Mouse (Mus musculus) heart, embryonic 16.5 days (tissue): ENCODE measurements around the gene Kcnd1. TPM values are rescaled to one million over a fixed set of nuclear protein-coding genes. Genes with fewer than 3 reads are reported as not detected.

Source experiments
- ATAC-seq: fragments of 200-750 bp; cut with Nextera tagmentation; replicated peaks from 2 replicates; pipeline ENCODE4 v1.8.0; 2017; ENCODE audit warnings: moderate number of reproducible peaks; ENCODE audit not compliant: insufficient read depth, low FRiP score; ENCODE audit errors: extremely low read depth
- H3K27ac ChIP-seq: fragments of 300-500 bp; sonication (generic); 2 replicates; pipeline ENCODE4 v1.5.1; 2014; ENCODE audit warnings: mild to moderate bottlenecking, low read length, control low read depth, moderate library complexity
- H3K27me3 ChIP-seq: fragments of 300-500 bp; sonication (generic); 2 replicates; pipeline ENCODE4 v1.6.1; 2014; ENCODE audit warnings: low read length, mixed read lengths; ENCODE audit not compliant: control insufficient read depth, insufficient read depth
- H3K36me3 ChIP-seq: fragments of 300-500 bp; sonication (generic); 2 replicates; pipeline ENCODE4 v1.6.1; 2014; ENCODE audit not compliant: control insufficient read depth, insufficient read depth
- H3K4me1 ChIP-seq: fragments of 300-500 bp; sonication (generic); 2 replicates; pipeline ENCODE4 v1.6.1; 2014; ENCODE audit warnings: low read length, mixed read lengths; ENCODE audit not compliant: control insufficient read depth, insufficient read depth
- H3K4me2 ChIP-seq: fragments of 300-500 bp; sonication (generic); 2 replicates; pipeline ENCODE4 v1.6.1; 2014; ENCODE audit warnings: low read depth, mild to moderate bottlenecking, control low read depth, low read length
- H3K4me3 ChIP-seq: fragments of 300-500 bp; sonication (generic); 2 replicates; pipeline ENCODE4 v1.5.1; 2014; ENCODE audit warnings: mild to moderate bottlenecking, control low read depth, low read length
- H3K9ac ChIP-seq: fragments of 300-500 bp; sonication (generic); 2 replicates; pipeline ENCODE4 v1.6.1; 2014; ENCODE audit warnings: low read length, control low read depth
- H3K9me3 ChIP-seq: fragments of 300-500 bp; sonication (generic); replicated peaks from 2 replicates; pipeline ENCODE4 v1.6.1; 2016; ENCODE audit warnings: low read length; ENCODE audit not compliant: control insufficient read depth
- WGBS: fragments of 180-500 bp; shearing (Covaris S2); extraction: QIAGEN DNeasy Blood & Tissue Kit; methylation state at CpG from one replicate; pipeline ENCODE4 v1.1.7; 2014; 5-methylcytosine and 5-hydroxymethylcytosine counted together
- microRNA counts: library from miRNA; unstranded; fragments of <30 nt; microRNA quantifications from one replicate; lab custom pipeline; 2016
- microRNA-seq: library from miRNA; unstranded; fragments of <30 nt; microRNA quantifications from one replicate; pipeline ENCODE4, GENCODE M21; 2017
- polyA plus RNA-seq: library from polyadenylated mRNA; unstranded; fragments of >200 nt; fragmentation: Nextera tagmentation; extraction: Ambion mirVana; gene quantifications from 2 replicates; pipeline ENCODE4 v1.2.1, GENCODE M21; 2015

Gene Kcnd1
- polyA plus RNA-seq, 1 experiment from 2014 or later: 0.54 TPM

DNA sequence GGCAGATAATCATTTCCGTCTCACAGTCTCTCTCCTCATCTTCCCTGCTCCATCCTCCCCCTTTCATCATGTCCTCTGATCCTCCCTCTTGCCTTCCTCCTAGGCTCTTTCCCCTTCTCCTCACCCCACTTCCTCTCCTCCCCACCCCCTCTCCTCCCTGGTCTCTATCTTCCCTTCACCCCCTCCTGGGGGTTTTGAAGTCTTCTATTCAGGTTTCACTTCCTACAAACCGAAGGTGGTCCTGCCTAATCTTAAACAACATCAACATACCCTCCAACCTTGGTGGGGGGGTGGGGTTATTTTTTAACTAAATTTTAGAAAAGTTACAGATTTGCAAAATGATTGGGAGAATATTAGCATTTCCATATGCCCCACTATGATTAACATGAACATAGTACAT is 46.4 kb downstream of the Kcnd1 start:
- H3K4me2 ChIP-seq: no peak overlapping the region

DNA sequence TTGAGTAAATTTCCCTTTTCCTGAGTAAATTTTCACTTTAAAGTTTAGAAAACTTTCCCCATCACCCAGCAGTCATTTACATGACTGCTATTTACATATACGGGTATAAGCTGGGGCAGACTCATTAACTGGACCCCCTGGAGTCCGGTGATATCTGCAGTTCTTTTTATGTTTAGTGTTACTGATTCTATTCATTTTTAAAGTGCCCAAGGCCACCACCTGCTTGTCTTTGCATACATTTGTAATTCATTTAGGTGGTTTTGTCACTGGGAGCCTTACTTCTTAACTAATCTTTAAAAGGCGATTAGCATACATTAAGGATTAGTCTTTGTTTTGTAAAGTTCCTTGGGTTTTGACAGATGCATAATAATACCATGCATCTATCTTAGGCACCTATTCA is 47.7 kb downstream of the Kcnd1 start:
- Histone ChIP-seq H3K9ac (no peak overlapping the region), H3K9me3 (no peaks in the 10 kb centered on the region), H3K36me3 (peaks cover 11% of the 10 kb centered on the region), H3K27me3 (no peaks in the 10 kb centered on the region), H3K4me1 (no peaks in the 10 kb centered on the region), H3K4me2 (no peak overlapping the region), H3K4me3 (no peak overlapping the region), H3K27ac (no peak overlapping the region)
- no peak for ATAC-seq
- WGBS: 55% methylated on average over 3 of the region's 3 CpGs

More for the DNA sequence above, 46.4 kb downstream of the Kcnd1 start:
- Histone ChIP-seq H3K4me3 (no peak overlapping the region), H3K27ac (no peak overlapping the region), H3K4me1 (no peaks in the 10 kb centered on the region), H3K9ac (no peak overlapping the region), H3K9me3 (no peaks in the 10 kb centered on the region), H3K27me3 (no peaks in the 10 kb centered on the region), H3K36me3 (peaks cover 8% of the 10 kb centered on the region)
- no peak for ATAC-seq
- WGBS: 62% methylated on average over 2 of the region's 2 CpGs

DNA sequence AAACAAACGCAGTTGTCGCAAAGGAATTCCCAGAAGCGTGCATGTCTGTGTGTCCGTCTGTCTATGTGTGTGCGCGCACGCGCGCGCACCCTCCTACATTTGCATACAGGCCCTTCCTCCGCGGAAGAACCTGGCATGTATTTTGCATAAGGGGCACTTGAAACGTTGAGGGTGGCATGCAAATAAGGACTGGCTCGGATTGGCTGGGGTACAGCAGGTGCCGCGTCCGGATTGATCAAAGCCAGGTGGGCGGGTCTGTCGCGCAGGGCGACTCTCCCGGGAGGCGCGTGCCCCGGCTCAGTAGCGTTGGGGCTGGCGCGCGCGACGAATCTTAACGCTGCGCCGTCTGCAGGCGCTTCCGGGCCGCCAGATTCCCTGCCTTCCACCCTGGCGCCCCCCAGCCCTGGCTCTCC is 55.9 kb downstream of the Kcnd1 start, which contains the start of gene Pim2:
Gene Pim2, plus strand, starts transcription at position 256 of the 413 bp plus-strand sequence.
- peak; percentile 90 for ATAC-seq
- Histone ChIP-seq H3K4me1 (peaks cover 8% of the 10 kb centered on the region), H3K27ac (no peak within 1 kb of the TSS), H3K4me3 (peak within 1 kb of the TSS; percentile 57), H3K9ac (peak within 1 kb of the TSS; percentile 68), H3K4me2 (peak within 1 kb of the TSS; percentile 78), H3K9me3 (no peaks in the 10 kb centered on the region), H3K27me3 (no peaks in the 10 kb centered on the region), H3K36me3 (peaks cover 5% of the 10 kb centered on the region; the same call in 1 of the 2 replicates)
- 8% methylated on average over 37 of the region's 38 CpGs for WGBS

DNA sequence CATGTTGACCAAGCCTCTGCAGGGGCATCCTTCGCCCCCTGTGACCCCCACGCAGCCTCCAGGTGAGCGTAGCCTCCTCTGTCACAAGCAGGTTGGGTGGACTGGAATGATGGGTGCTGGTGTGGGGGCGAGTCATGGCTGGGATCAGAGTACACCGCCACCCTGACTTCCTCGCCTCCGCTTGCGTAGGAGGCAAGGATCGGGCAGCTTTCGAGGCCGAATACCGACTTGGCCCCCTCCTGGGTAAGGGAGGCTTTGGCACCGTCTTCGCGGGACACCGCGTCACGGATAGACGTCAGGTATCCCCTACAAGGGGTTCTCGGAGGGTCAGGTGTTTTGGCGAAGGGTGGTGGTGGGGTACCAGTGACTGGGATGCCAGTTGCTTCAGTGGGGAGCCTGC is 56.4 kb downstream of the Kcnd1 start:
- H3K4me1 ChIP-seq: peaks cover 8% of the 10 kb centered on the region
- H3K27me3 ChIP-seq: no peaks in the 10 kb centered on the region
- ATAC-seq: peak; percentile 29; the same call in 1 of the 2 replicates
- H3K4me3 ChIP-seq: peak overlapping the region; percentile 57
- H3K9me3 ChIP-seq: no peaks in the 10 kb centered on the region
- WGBS: 11% methylated on average over 21 of the region's 21 CpGs
- peak overlapping the region; percentile 78 for H3K4me2 ChIP-seq
- H3K9ac ChIP-seq: peak overlapping the region; percentile 68
- H3K36me3 ChIP-seq: peaks cover 3% of the 10 kb centered on the region; the same call in 1 of the 2 replicates
- H3K27ac ChIP-seq: no peak overlapping the region

DNA sequence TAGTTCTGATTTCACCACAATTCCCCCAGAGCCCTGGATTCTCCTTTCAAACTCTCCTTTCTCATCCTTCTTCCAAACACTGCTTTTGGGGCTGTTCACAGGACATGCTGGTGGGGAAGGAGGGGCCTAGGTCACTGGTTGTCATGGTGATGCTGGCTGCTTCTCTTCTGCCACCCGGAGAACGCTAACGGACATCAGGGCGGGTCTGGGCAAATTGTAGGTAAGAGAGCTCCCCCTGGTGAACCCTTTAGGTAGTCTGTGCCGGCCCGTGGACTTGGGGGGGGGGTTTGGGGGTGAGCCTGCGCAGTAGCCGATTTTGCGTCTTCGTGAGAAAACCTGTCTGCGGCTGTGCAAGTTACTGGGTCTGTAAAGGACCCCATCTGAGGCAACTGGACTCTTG is 57.7 kb downstream of the Kcnd1 start:
- WGBS: 10% methylated on average over 11 of the region's 11 CpGs

DNA sequence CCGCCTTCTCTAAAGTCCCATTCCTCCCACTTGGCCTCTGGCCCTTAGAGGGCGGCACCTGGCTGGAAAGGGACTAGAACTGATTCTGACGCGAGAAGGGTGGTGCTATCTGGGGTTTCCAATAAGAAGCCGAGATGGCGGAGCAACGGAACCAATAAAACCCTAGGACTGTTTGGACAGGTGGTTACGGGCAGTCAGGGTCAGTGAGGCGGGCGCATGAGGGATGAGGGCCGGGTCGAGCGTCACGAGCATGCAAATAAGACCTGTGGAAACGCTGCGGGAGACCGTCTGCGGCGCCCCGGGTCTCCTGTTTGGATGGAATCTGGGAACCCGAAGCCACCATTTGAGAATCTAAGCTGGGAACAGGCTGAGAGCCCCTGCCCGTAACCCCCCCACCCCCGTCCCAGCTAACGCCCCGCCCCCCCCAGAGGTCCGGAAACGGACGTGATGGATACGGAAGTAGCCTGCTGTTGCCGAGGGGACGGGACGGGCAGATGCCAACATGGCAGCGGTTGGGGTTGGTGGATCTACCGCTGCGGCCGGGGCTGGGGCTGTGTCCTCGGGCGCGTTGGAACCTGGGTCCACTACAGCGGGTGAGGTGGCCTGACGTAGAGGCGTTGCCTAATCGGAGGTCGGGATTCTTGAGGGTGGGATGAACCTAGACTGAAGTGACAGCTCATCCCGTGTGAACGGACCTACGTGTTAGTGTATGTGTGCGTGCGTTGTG is 61.9 kb downstream of the Kcnd1 start, which contains the start of gene Slc35a2:
Gene Slc35a2, plus strand, starts transcription at position 188 of the 727 bp plus-strand sequence.
- peak within 1 kb of the TSS; percentile 72 for H3K4me3 ChIP-seq
- H3K4me1 ChIP-seq: peaks cover 6% of the 10 kb centered on the region
- peak; percentile 95 for ATAC-seq
- peak within 1 kb of the TSS; percentile 70 for H3K4me2 ChIP-seq
- H3K36me3 ChIP-seq: no peaks in the 10 kb centered on the region
- 11% methylated on average over 49 of the region's 49 CpGs for WGBS
- peak within 1 kb of the TSS; percentile 89 for H3K27ac ChIP-seq
- no peaks in the 10 kb centered on the region for H3K9me3 ChIP-seq
- H3K27me3 ChIP-seq: no peaks in the 10 kb centered on the region
- H3K9ac ChIP-seq: peak within 1 kb of the TSS; percentile 58

More for the DNA sequence above, 57.7 kb downstream of the Kcnd1 start:
- H3K9ac ChIP-seq: no peak overlapping the region
- no peak overlapping the region for H3K27ac ChIP-seq
- H3K4me3 ChIP-seq: no peak overlapping the region; the same call in 1 of the 2 replicates
- ATAC-seq: no peak
- H3K27me3 ChIP-seq: no peaks in the 10 kb centered on the region
- H3K9me3 ChIP-seq: no peaks in the 10 kb centered on the region
- peaks cover 10% of the 10 kb centered on the region for H3K4me1 ChIP-seq
- H3K36me3 ChIP-seq: no peaks in the 10 kb centered on the region
- H3K4me2 ChIP-seq: peak overlapping the region; percentile 51

MicroRNAs encoded within 50 kb of the gene (microRNA counts, 519-probe panel; counts per million panel counts)
- microRNA mmu-miR-1198 (lab: Ali Mortazavi, UCI): 1,839 counts per million, percentile 16 among the panel's probes with 10 or more counts

Small RNA genes within 50 kb of the gene (microRNA-seq; reads per million reads assigned to microRNA genes)
- gene Mir1198: 18.9 reads per million, percentile 33 among the genes with 10 or more reads in this experiment

Other genes with a start within 250 kb of the Kcnd1 start
- 0.06 and 0.12 TPM in 2 replicates for gene Foxp3, start 248.6 kb upstream of the Kcnd1 start, polyA plus RNA-seq
- 1.2 and 1.8 TPM in 2 replicates for gene Ppp1r3f, start 248.0 kb upstream of the Kcnd1 start, polyA plus RNA-seq
- gene Ccdc22, start 216.8 kb upstream of the Kcnd1 start, polyA plus RNA-seq: 20.8 and 23.0 TPM in 2 replicates
- gene Cacna1f, start 215.2 kb upstream of the Kcnd1 start, polyA plus RNA-seq: not detected in 2 replicates
- 0.95 and 1.4 TPM in 2 replicates for gene Syp, start 183.8 kb upstream of the Kcnd1 start, polyA plus RNA-seq
- gene Prickle3, start 165.0 kb upstream of the Kcnd1 start, polyA plus RNA-seq: 10.0 and 10.5 TPM in 2 replicates
- gene Plp2, start 150.9 kb upstream of the Kcnd1 start, polyA plus RNA-seq: 142 and 150 TPM in 2 replicates
- 0.60 and 1.1 TPM in 2 replicates for gene Magix, start 141.0 kb upstream of the Kcnd1 start, polyA plus RNA-seq
- 33.2 and 33.5 TPM in 2 replicates for gene Gpkow, start 125.2 kb upstream of the Kcnd1 start, polyA plus RNA-seq
- gene Wdr45, start 108.0 kb upstream of the Kcnd1 start, polyA plus RNA-seq: 31.5 and 35.3 TPM in 2 replicates
- not detected in 2 replicates for gene Gm45208, start 100.0 kb upstream of the Kcnd1 start, polyA plus RNA-seq
- 32.4 and 34.0 TPM in 2 replicates for gene Praf2, start 93.8 kb upstream of the Kcnd1 start, polyA plus RNA-seq
- gene Ccdc120, start 71.4 kb upstream of the Kcnd1 start, polyA plus RNA-seq: 4.1 and 8.5 TPM in 2 replicates
- gene Tfe3, start 59.7 kb upstream of the Kcnd1 start, polyA plus RNA-seq: 19.1 TPM in 2 replicates
- gene Gripap1, start 32.5 kb upstream of the Kcnd1 start, polyA plus RNA-seq: 29.8 and 30.7 TPM in 2 replicates
- 27.1 and 27.4 TPM in 2 replicates for gene Otud5, start 19.1 kb downstream of the Kcnd1 start, polyA plus RNA-seq
- 6.1 and 6.4 TPM in 2 replicates for gene Pim2, start 56.0 kb downstream of the Kcnd1 start, polyA plus RNA-seq
- 28.9 and 30.5 TPM in 2 replicates for gene Slc35a2, start 61.7 kb downstream of the Kcnd1 start, polyA plus RNA-seq
- gene Pqbp1, start 77.0 kb downstream of the Kcnd1 start, polyA plus RNA-seq: 74.7 and 82.7 TPM in 2 replicates
- gene Timm17b, start 77.1 kb downstream of the Kcnd1 start, polyA plus RNA-seq: 114 and 122 TPM in 2 replicates
- gene Gm10491, start 85.5 kb downstream of the Kcnd1 start, polyA plus RNA-seq: not detected in 2 replicates
- not detected in 2 replicates for gene Gm10490, start 87.3 kb downstream of the Kcnd1 start, polyA plus RNA-seq
- gene Pcsk1n, start 97.5 kb downstream of the Kcnd1 start, polyA plus RNA-seq: 0.32 and 0.42 TPM in 2 replicates
- gene Eras, start 106.3 kb downstream of the Kcnd1 start, polyA plus RNA-seq: not detected in 2 replicates
- 26.1 and 26.7 TPM in 2 replicates for gene Hdac6, start 125.6 kb downstream of the Kcnd1 start, polyA plus RNA-seq
- 1.1 and 1.4 TPM in 2 replicates for gene Gata1, start 155.8 kb downstream of the Kcnd1 start, polyA plus RNA-seq
- 0.74 and 0.77 TPM in 2 replicates for gene Glod5, start 196.2 kb downstream of the Kcnd1 start, polyA plus RNA-seq